Mouse (Mus musculus) spleen, adult 2 months (tissue): ENCODE measurements at regions not wholly inside any gene's neighbourhood (a gene's known extent, or its start where the extent isn't known, plus 50 kb on each side); places are given as distances from the start of the nearest gene placed in this dataset.

Experiments used
- CTCF ChIP-seq: fragments of 200-500 bp; IDR thresholded peaks from 2 replicates; pipeline ENCODE4 v1.5.1; 2011; ENCODE audit warnings: mild to moderate bottlenecking, inconsistent platforms; ENCODE audit not compliant: insufficient read depth, insufficient read length, insufficient replicate concordance; ENCODE audit errors: extremely low read depth
- POLR2A ChIP-seq: fragments of 200-500 bp; IDR thresholded peaks from 2 replicates; pipeline ENCODE4 v1.6.1; 2011; ENCODE audit warnings: low read depth, low read length, inconsistent platforms

DNA sequence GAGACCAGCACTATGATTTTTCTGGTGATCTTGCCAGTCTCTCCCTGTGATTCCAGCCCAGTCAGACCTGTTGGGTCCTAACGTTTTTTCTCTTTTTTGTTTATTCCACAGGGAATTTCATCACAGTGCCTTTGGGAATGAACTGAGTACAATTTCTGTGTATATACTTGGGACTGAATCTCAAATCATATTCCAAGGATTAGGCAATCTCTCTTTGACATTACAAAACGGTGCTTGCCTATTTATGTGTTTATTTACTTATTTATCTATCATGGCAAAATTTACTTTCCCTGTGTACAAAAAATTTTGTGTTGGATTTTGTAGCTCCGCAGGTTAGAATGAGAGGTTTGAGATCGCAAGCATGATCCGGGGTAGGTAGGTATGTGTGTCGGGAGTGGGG lies 189.2 kb upstream of the Kbtbd8 start:
- TF ChIP-seq POLR2A (no peak), CTCF (no peak)
